Mouse (Mus musculus) E14TG2a.4 (cell line): ENCODE data around the gene Pstpip1.

ENCODE experiments used
- CTCF ChIP-seq: conservative IDR thresholded peaks from 2 replicates; pipeline ENCODE4 v1.5.1; 2014; ENCODE audit warnings: low read length
- NANOG ChIP-seq: IDR thresholded peaks from 2 replicates; pipeline ENCODE4 v1.6.1; 2014; ENCODE audit warnings: borderline replicate concordance, low read length, mixed read lengths
- POU5F1 ChIP-seq: IDR thresholded peaks from 2 replicates; pipeline ENCODE4 v1.6.1; 2014; ENCODE audit warnings: low read length, borderline replicate concordance

- TF ChIP-seq CTCF (no peak), NANOG (no peak), POU5F1 (no peak)
Observed at GRCm38 (mm10) chr9:56108174-56108573, 18.4 kb downstream of the Pstpip1 start.
